Mouse (Mus musculus) lung, embryonic 16.5 days (tissue): ENCODE measurements at regions not wholly inside any gene's neighbourhood (a gene's known extent, or its start where the extent isn't known, plus 50 kb on each side); places are given as distances from the start of the nearest gene placed in this dataset.

ENCODE experiments used
- ATAC-seq: fragments of 200-750 bp; cut with Nextera tagmentation; 2 replicates; pipeline ENCODE4 v1.8.0; 2017; ENCODE audit warnings: low read depth, mild to moderate bottlenecking, moderate library complexity
- H3K27ac ChIP-seq: fragments of 300-500 bp; sonication (generic); 2 replicates; pipeline ENCODE4 v1.5.1; 2014; ENCODE audit warnings: mild to moderate bottlenecking, control low read depth, low read length
- H3K27me3 ChIP-seq: fragments of 300-500 bp; sonication (generic); 2 replicates; pipeline ENCODE4 v1.6.1; 2014; ENCODE audit warnings: low read depth, low read length, mixed read lengths; ENCODE audit not compliant: control insufficient read depth, insufficient read depth
- H3K36me3 ChIP-seq: fragments of 300-500 bp; sonication (generic); 2 replicates; pipeline ENCODE4 v1.6.1; 2014; ENCODE audit warnings: low read length; ENCODE audit not compliant: control insufficient read depth, insufficient read depth
- H3K4me1 ChIP-seq: fragments of 300-500 bp; sonication (generic); replicated peaks from 2 replicates; pipeline ENCODE4 v1.6.1; 2014; ENCODE audit warnings: low read length, mixed read lengths; ENCODE audit not compliant: control insufficient read depth, insufficient read depth
- H3K4me2 ChIP-seq: fragments of 300-500 bp; sonication (generic); 2 replicates; pipeline ENCODE4 v1.6.1; 2014; ENCODE audit warnings: low read depth, low read length, control low read depth
- H3K4me3 ChIP-seq: fragments of 300-500 bp; sonication (generic); 2 replicates; pipeline ENCODE4 v1.5.1; 2014; ENCODE audit warnings: mild to moderate bottlenecking, low read length, control low read depth
- H3K9ac ChIP-seq: fragments of 300-500 bp; sonication (generic); 2 replicates; pipeline ENCODE4 v1.6.1; 2014; ENCODE audit warnings: low read length, control low read depth
- H3K9me3 ChIP-seq: fragments of 300-500 bp; sonication (generic); 2 replicates; pipeline ENCODE4 v1.6.1; 2016; ENCODE audit warnings: low read length; ENCODE audit not compliant: control insufficient read depth
- WGBS: fragments of 180-500 bp; shearing (Covaris S2); extraction: QIAGEN DNeasy Blood & Tissue Kit; methylation state at CpG from one replicate; pipeline ENCODE4 v1.1.7; 2014; 5-methylcytosine and 5-hydroxymethylcytosine counted together

- no peak for ATAC-seq
- WGBS = 57% methylated on average over 6 of the region's 6 CpGs
- no peak overlapping the region; the same call in 1 of the 2 replicates for H3K27ac ChIP-seq
These were observed 227.5 kb upstream of the Fn1 start for GRCm38 (mm10) chr1:71880480-71880879.

DNA sequence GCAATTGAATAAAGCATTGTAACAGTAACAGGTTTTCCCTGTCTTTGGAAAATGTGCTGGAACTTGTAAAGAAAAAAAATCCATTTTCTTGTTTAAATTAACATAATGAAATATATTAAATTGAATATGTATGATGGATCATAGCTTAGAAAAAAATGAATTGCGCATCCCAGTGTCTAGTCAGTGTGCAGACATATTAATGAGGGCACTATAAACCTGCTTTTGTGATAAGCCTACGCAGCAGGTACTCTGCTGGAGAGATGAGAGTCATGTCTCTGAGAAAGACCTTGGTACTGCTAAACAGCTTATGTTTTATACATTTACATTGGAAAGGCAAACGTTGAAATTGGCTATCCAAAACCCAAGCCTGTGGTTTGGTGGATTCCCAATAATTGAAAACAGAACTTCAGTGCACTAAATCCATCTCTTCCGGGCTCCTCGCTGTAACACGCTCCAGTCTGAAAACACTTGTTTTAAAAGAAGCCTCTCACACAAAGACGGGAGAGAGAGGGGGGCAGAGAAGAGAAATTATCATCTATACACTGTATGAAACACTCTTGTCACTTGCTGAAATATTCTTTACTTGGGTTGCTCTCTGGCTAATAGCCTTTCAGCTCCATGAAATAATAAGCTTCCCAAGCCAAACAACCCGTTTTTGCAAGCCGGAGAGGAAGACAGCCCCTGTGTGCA lies 223.9 kb upstream of the Fn1 start:
- no peak overlapping the region for H3K27ac ChIP-seq
- H3K9me3 ChIP-seq = no peaks in the 10 kb centered on the region
- no peaks in the 10 kb centered on the region for H3K36me3 ChIP-seq
- H3K4me3 ChIP-seq = no peak overlapping the region
- 77% methylated on average over 9 of the region's 9 CpGs for WGBS
- no peaks in the 10 kb centered on the region for H3K27me3 ChIP-seq
- H3K4me1 ChIP-seq = peaks cover 3% of the 10 kb centered on the region; the same call in 1 of the 2 replicates
- no peak overlapping the region for H3K4me2 ChIP-seq
- ATAC-seq = no peak
- H3K9ac ChIP-seq = no peak overlapping the region

More at GRCm38 (mm10) chr1:71880480-71880879, 227.5 kb upstream of the Fn1 start:
- Histone ChIP-seq H3K9ac (no peak overlapping the region), H3K4me3 (no peak overlapping the region), H3K4me2 (no peak overlapping the region), H3K27me3 (no peaks in the 10 kb centered on the region), H3K36me3 (no peaks in the 10 kb centered on the region), H3K4me1 (peaks cover 3% of the 10 kb centered on the region; the same call in 1 of the 2 replicates), H3K9me3 (no peaks in the 10 kb centered on the region)

- Histone ChIP-seq H3K4me3 (no peak overlapping the region), H3K4me1 (no peaks in the 10 kb centered on the region), H3K36me3 (no peaks in the 10 kb centered on the region), H3K9ac (no peak overlapping the region), H3K9me3 (peaks cover 3% of the 10 kb centered on the region; the same call in 1 of the 2 replicates), H3K27me3 (no peaks in the 10 kb centered on the region), H3K4me2 (no peak overlapping the region), H3K27ac (no peak overlapping the region)
- ATAC-seq = no peak
- whole genome bisulfite sequencing = 77% methylated on average over 2 of the region's 2 CpGs
These were observed 221.0 kb upstream of the Fn1 start for GRCm38 (mm10) chr1:71874037-71874436.

GRCm38 (mm10) chr1:71865670-71866069 lies 212.7 kb upstream of the Fn1 start:
- Histone ChIP-seq H3K36me3 (no peaks in the 10 kb centered on the region), H3K27ac (no peak overlapping the region), H3K4me1 (no peaks in the 10 kb centered on the region), H3K4me2 (no peak overlapping the region), H3K27me3 (no peaks in the 10 kb centered on the region), H3K9ac (no peak overlapping the region), H3K4me3 (no peak overlapping the region), H3K9me3 (peaks cover under 1% of the 10 kb centered on the region; the same call in 1 of the 2 replicates)
- ATAC-seq = no peak
- 14% methylated on average over 4 of the region's 4 CpGs for WGBS

GRCm38 (mm10) chr1:71864749-71865148 lies 211.7 kb upstream of the Fn1 start:
- Histone ChIP-seq H3K4me3 (no peak overlapping the region), H3K27ac (no peak overlapping the region), H3K4me1 (no peaks in the 10 kb centered on the region), H3K36me3 (no peaks in the 10 kb centered on the region), H3K4me2 (no peak overlapping the region), H3K9ac (no peak overlapping the region), H3K27me3 (no peaks in the 10 kb centered on the region), H3K9me3 (no peaks in the 10 kb centered on the region)
- 74% methylated on average over 9 of the region's 9 CpGs for WGBS
- ATAC-seq = no peak

GRCm38 (mm10) chr1:71853212-71853611 lies 200.2 kb upstream of the Fn1 start:
- WGBS = 92% methylated on average over 2 of the region's 2 CpGs
- H3K4me1 ChIP-seq = no peaks in the 10 kb centered on the region
- no peak for ATAC-seq
- no peaks in the 10 kb centered on the region for H3K27me3 ChIP-seq
- no peaks in the 10 kb centered on the region for H3K9me3 ChIP-seq
- no peak overlapping the region for H3K4me2 ChIP-seq
- no peak overlapping the region for H3K9ac ChIP-seq
- no peak overlapping the region for H3K4me3 ChIP-seq
- no peaks in the 10 kb centered on the region for H3K36me3 ChIP-seq
- no peak overlapping the region for H3K27ac ChIP-seq

DNA sequence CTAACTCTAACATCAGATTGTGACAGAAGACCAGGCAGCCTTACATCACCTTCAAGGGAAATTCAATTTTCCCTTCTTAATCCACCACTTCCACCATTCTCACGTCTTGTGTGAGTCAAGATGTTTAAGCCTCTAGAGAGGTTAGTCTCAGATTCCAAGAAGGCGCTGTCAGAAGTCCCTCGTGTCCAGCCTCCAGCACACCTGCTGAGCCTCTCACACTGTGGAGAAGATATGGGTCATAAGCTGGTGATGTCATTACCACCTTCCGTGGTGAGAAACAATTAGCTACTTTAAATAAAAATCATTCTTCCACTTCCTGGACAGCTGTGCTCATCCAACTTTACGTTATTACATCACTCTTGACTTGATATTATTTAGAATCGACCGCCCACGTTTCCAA lies 198.3 kb upstream of the Fn1 start:
- no peak overlapping the region for H3K4me2 ChIP-seq
- H3K36me3 ChIP-seq = no peaks in the 10 kb centered on the region
- no peak overlapping the region for H3K9ac ChIP-seq
- no peak overlapping the region for H3K27ac ChIP-seq
- no peak overlapping the region for H3K4me3 ChIP-seq
- H3K9me3 ChIP-seq = no peaks in the 10 kb centered on the region
- no peak for ATAC-seq
- no peaks in the 10 kb centered on the region for H3K27me3 ChIP-seq
- no peaks in the 10 kb centered on the region for H3K4me1 ChIP-seq
- WGBS = 69% methylated on average over 8 of the region's 8 CpGs

- no peak for ATAC-seq
- Histone ChIP-seq H3K27ac (no peak overlapping the region), H3K4me1 (no peaks in the 10 kb centered on the region), H3K4me3 (no peak overlapping the region), H3K36me3 (no peaks in the 10 kb centered on the region), H3K4me2 (no peak overlapping the region), H3K27me3 (no peaks in the 10 kb centered on the region), H3K9me3 (no peaks in the 10 kb centered on the region), H3K9ac (no peak overlapping the region)
- 78% methylated on average over 5 of the region's 5 CpGs for WGBS
These were observed 195.7 kb upstream of the Fn1 start for GRCm38 (mm10) chr1:71848656-71849055.

- H3K4me1 ChIP-seq = no peaks in the 10 kb centered on the region
- H3K27me3 ChIP-seq = no peaks in the 10 kb centered on the region
- 0 out of 2 replicates have a peak overlapping the region, but pooled peaks have one; percentile 7 for H3K4me3 ChIP-seq
- peak overlapping the region; percentile 36; the same call in 1 of the 2 replicates for H3K4me2 ChIP-seq
- 0 out of 2 replicates have a peak, but pooled peaks cover 2% of the 10 kb centered on the region for H3K9me3 ChIP-seq
- H3K9ac ChIP-seq = peak overlapping the region; percentile 11; the same call in 1 of the 2 replicates
- H3K27ac ChIP-seq = peak overlapping the region; percentile 82
- ATAC-seq = peak; percentile 90
- 39% methylated on average over 16 of the region's 16 CpGs for WGBS
- H3K36me3 ChIP-seq = no peaks in the 10 kb centered on the region
These were observed 192.1 kb upstream of the Fn1 start for GRCm38 (mm10) chr1:71844938-71845685.
